Mouse (Mus musculus) intestine, embryonic 16.5 days (tissue): ENCODE data around the gene Dazap1. TPM values are rescaled to one million over a fixed set of nuclear protein-coding genes. Genes with fewer than 3 reads are reported as not detected.

ENCODE experiments used
- ATAC-seq: fragments of 200-750 bp; cut with Nextera tagmentation; 2 replicates; pipeline ENCODE4 v1.8.0; 2017; ENCODE audit warnings: moderate TSS enrichment, moderate library complexity
- H3K27ac ChIP-seq: fragments of 300-500 bp; sonication (generic); 2 replicates; pipeline ENCODE4 v1.5.1; 2014; ENCODE audit warnings: mild to moderate bottlenecking, low read length
- H3K27me3 ChIP-seq: fragments of 300-500 bp; sonication (generic); replicated peaks from 2 replicates; pipeline ENCODE4 v1.6.1; 2014; ENCODE audit warnings: low read length, control low read depth, mixed read lengths; ENCODE audit not compliant: control insufficient read depth, insufficient read depth
- H3K36me3 ChIP-seq: fragments of 300-500 bp; sonication (generic); 2 replicates; pipeline ENCODE4 v1.6.1; 2014; ENCODE audit warnings: low read length, control low read depth; ENCODE audit not compliant: control insufficient read depth, insufficient read depth
- H3K4me1 ChIP-seq: fragments of 300-500 bp; sonication (generic); 2 replicates; pipeline ENCODE4 v1.6.1; 2014; ENCODE audit warnings: low read length, control low read depth, mixed read lengths; ENCODE audit not compliant: control insufficient read depth, insufficient read depth
- H3K4me2 ChIP-seq: fragments of 300-500 bp; sonication (generic); 2 replicates; pipeline ENCODE4 v1.6.1; 2014; ENCODE audit warnings: low read depth, low read length, control low read depth
- H3K4me3 ChIP-seq: fragments of 300-500 bp; sonication (generic); 2 replicates; pipeline ENCODE4 v1.5.1; 2014; ENCODE audit warnings: mild to moderate bottlenecking, low read length
- H3K9ac ChIP-seq: fragments of 300-500 bp; sonication (generic); 2 replicates; pipeline ENCODE4 v1.6.1; 2014; ENCODE audit warnings: low read depth, low read length
- H3K9me3 ChIP-seq: fragments of 300-500 bp; sonication (generic); 2 replicates; pipeline ENCODE4 v1.6.1; 2016; ENCODE audit warnings: low read length, control low read depth; ENCODE audit not compliant: control insufficient read depth
- WGBS: fragments of 180-500 bp; shearing (Covaris S2); extraction: QIAGEN DNeasy Blood & Tissue Kit; methylation state at CpG from one replicate; pipeline ENCODE4 v1.1.7; 2014; 5-methylcytosine and 5-hydroxymethylcytosine counted together
- polyA plus RNA-seq: library from polyadenylated mRNA; unstranded; fragments of >200 nt; fragmentation: Nextera tagmentation; extraction: Ambion mirVana; gene quantifications from 2 replicates; pipeline ENCODE4 v1.2.1, GENCODE M21; 2015

Dazap1 gene
- polyA plus RNA-seq, 1 experiment from 2014 or later, result 36.8 TPM

DNA sequence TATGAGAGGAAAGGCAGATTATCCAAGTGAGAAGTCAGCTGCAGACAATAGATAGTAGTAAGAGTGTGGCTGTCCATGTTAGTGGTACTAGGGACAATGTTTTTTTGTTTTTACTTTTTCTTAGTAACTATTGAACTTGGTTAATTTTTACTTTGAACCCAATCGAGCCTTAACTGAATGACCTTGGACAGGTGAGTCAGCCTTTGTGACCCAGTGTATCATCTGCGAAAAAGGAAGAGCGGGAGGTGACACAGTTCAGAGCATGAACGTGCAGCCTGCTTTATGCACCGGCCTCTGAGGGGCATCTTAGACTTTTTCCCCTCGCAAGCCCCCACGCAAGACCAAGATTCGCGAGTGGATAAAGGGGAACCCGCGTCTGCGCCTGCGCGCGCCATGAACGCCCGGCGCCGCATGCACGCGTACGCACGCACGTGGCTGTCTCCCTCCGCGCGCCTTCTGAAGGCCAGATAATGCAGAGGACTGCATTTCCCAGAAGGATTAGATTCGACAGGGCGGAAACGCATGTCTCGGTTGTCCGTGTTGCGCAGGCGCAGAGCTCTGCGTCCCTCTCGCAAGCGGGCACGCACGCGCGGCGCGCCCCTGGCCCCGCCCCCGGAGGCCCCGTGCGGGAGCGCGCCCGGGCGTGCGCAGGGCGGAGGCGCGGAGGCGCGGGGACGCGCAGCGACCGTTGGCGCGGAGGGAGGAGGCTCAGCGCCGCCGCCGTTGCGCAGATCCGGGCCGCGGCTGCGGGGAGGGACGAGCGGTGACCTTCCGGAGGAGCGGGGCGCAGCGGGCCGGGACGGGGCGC, 3.3 kb downstream of the Dazap1 start:
- Histone ChIP-seq H3K4me3 (peak overlapping the region; percentile 80), H3K27me3 (no peaks in the 10 kb centered on the region), H3K36me3 (no peaks in the 10 kb centered on the region; the same call in 1 of the 2 replicates), H3K4me1 (peaks cover 41% of the 10 kb centered on the region), H3K27ac (peak overlapping the region; percentile 85), H3K9me3 (no peaks in the 10 kb centered on the region), H3K4me2 (peak overlapping the region; percentile 82), H3K9ac (peak overlapping the region; percentile 97)
- WGBS, result under 1% methylated on average over 81 of the region's 81 CpGs
- ATAC-seq, result peak; percentile 58

- peak overlapping the region; percentile 73 for H3K27ac ChIP-seq
- H3K4me2 ChIP-seq, result peak overlapping the region; percentile 82
- H3K4me3 ChIP-seq, result peak overlapping the region; percentile 80
- H3K4me1 ChIP-seq, result peaks cover 40% of the 10 kb centered on the region
- H3K9ac ChIP-seq, result peak overlapping the region; percentile 97
- no peaks in the 10 kb centered on the region for H3K27me3 ChIP-seq
- H3K36me3 ChIP-seq, result no peaks in the 10 kb centered on the region; the same call in 1 of the 2 replicates
- ATAC-seq, result no peak
- under 1% methylated on average over 18 of the region's 18 CpGs for WGBS
- no peaks in the 10 kb centered on the region for H3K9me3 ChIP-seq
Observed at GRCm38 (mm10) chr10:80265149-80265486, 3.8 kb downstream of the Dazap1 start.

- peak overlapping the region; percentile 65 for H3K9ac ChIP-seq
- H3K4me3 ChIP-seq, result no peak overlapping the region
- H3K36me3 ChIP-seq, result peaks cover 5% of the 10 kb centered on the region; the same call in 1 of the 2 replicates
- peak overlapping the region; percentile 34 for H3K4me2 ChIP-seq
- 90% methylated on average over 2 of the region's 2 CpGs for WGBS
- ATAC-seq, result no peak
- peaks cover 55% of the 10 kb centered on the region for H3K4me1 ChIP-seq
- no peaks in the 10 kb centered on the region for H3K9me3 ChIP-seq
- peak overlapping the region; percentile 83 for H3K27ac ChIP-seq
- H3K27me3 ChIP-seq, result no peaks in the 10 kb centered on the region
Observed at GRCm38 (mm10) chr10:80270099-80270498, 8.8 kb downstream of the Dazap1 start.

DNA sequence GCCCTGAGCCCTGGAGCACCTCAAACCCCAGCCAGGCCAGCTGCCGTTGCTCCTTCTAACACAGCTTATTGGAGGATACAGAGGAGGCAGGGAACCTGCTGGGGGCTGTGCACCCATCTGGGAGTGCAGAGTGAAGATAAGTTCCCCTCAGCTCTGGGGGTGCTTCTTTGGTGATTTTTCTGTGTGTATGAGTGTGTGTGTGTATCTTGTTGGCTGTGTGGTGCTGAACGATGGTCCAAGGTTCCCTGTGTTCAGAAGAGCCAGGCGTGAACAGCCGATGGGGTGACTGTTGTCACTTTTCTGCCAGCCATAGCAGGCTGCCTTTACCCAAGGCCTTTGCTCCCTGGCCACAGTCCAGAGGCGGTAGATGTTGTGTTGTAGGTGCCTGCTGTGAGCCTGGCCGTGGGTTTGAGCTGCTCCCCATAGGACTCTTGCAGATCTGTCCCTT, 9.5 kb downstream of the Dazap1 start:
- peak overlapping the region; percentile 34 for H3K4me2 ChIP-seq
- peak overlapping the region; percentile 83 for H3K27ac ChIP-seq
- peak overlapping the region; percentile 65 for H3K9ac ChIP-seq
- H3K4me1 ChIP-seq, result peaks cover 54% of the 10 kb centered on the region
- H3K4me3 ChIP-seq, result 0 out of 2 replicates have a peak overlapping the region, but pooled peaks have one; percentile 8
- 65% methylated on average over 6 of the region's 6 CpGs for WGBS
- no peaks in the 10 kb centered on the region for H3K9me3 ChIP-seq
- peak; percentile 38 for ATAC-seq
- H3K36me3 ChIP-seq, result peaks cover 5% of the 10 kb centered on the region; the same call in 1 of the 2 replicates
- H3K27me3 ChIP-seq, result no peaks in the 10 kb centered on the region

DNA sequence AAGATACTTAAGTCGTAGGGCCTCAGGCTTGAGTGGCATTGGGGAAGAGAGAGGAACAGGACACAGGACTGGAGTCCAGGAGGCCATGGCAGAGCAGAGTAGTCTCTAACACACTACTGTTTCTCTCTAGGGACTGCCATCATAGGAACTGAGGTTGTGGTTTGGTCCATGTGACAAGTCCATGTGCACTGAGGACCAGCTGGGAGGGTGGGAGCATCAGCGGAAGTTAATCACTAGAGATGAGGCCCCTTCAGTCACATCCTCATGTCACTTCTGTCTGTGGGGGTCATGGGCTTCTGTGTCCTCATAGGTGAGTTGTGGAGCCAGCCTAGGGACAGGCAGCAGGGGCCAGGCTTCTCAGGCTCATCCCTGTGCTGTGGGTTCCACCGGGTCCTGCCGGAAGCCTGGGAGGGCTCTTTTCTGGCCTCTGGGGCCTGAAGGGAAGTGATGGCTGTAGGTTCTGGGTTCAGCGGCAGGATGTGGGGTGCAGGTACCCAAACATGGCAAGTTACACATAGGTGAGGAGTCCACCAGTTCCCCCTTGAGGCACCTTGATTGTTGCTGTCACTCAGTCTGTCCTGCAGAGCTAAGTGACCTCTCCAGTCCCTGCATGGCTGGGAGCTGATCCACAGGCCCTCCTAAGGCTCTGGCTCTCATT, 10.0 kb downstream of the Dazap1 start:
- H3K4me3 ChIP-seq, result no peak overlapping the region
- no peaks in the 10 kb centered on the region for H3K27me3 ChIP-seq
- H3K9ac ChIP-seq, result peak overlapping the region; percentile 65; the same call in 1 of the 2 replicates
- 83% methylated on average over 5 of the region's 5 CpGs for WGBS
- H3K27ac ChIP-seq, result peak overlapping the region; percentile 83
- peak overlapping the region; percentile 34 for H3K4me2 ChIP-seq
- peaks cover 9% of the 10 kb centered on the region for H3K36me3 ChIP-seq
- peak; percentile 21 for ATAC-seq
- peaks cover 52% of the 10 kb centered on the region for H3K4me1 ChIP-seq
- H3K9me3 ChIP-seq, result no peaks in the 10 kb centered on the region

- no peaks in the 10 kb centered on the region for H3K27me3 ChIP-seq
- H3K4me3 ChIP-seq, result no peak overlapping the region
- WGBS, result 78% methylated on average over 8 of the region's 8 CpGs
- H3K4me1 ChIP-seq, result peaks cover 45% of the 10 kb centered on the region
- H3K9ac ChIP-seq, result peak overlapping the region; percentile 65
- peaks cover 9% of the 10 kb centered on the region for H3K36me3 ChIP-seq
- H3K27ac ChIP-seq, result peak overlapping the region; percentile 83
- ATAC-seq, result peak; percentile 61
- H3K4me2 ChIP-seq, result 0 out of 2 replicates have a peak overlapping the region, but pooled peaks have one; percentile 23
- no peaks in the 10 kb centered on the region for H3K9me3 ChIP-seq
Observed at GRCm38 (mm10) chr10:80271870-80272585, 10.7 kb downstream of the Dazap1 start.

DNA sequence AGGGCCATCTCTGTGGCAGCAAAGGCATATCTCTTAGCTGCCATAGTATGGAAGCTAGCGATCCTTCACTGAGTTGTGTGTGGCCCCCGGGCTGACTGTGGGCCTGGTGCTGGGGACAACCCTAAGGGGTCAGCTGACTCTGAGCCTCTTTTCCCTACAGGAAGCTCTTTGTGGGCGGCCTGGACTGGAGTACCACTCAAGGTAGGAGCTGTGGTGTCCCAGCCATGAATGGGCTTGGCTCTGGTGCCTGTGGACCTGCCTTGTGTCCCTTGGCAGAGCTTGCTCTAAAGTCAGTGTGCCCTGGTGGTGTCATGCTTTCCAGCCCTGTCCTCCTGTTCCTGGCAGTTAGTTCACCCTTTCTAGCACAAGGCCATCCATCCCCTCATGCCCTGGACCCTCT, 12.6 kb downstream of the Dazap1 start:
- H3K36me3 ChIP-seq, result peaks cover 25% of the 10 kb centered on the region
- H3K4me1 ChIP-seq, result peaks cover 31% of the 10 kb centered on the region
- WGBS, result 88% methylated on average over 3 of the region's 3 CpGs
- H3K4me3 ChIP-seq, result no peak overlapping the region
- no peaks in the 10 kb centered on the region for H3K27me3 ChIP-seq
- H3K9ac ChIP-seq, result no peak overlapping the region
- H3K4me2 ChIP-seq, result no peak overlapping the region
- 0 out of 2 replicates have a peak overlapping the region, but pooled peaks have one; percentile 0 for H3K27ac ChIP-seq
- no peaks in the 10 kb centered on the region for H3K9me3 ChIP-seq
- no peak for ATAC-seq

- peak; percentile 30; the same call in 1 of the 2 replicates for ATAC-seq
Observed at GRCm38 (mm10) chr10:80276238-80276637, 15.0 kb downstream of the Dazap1 start.

DNA sequence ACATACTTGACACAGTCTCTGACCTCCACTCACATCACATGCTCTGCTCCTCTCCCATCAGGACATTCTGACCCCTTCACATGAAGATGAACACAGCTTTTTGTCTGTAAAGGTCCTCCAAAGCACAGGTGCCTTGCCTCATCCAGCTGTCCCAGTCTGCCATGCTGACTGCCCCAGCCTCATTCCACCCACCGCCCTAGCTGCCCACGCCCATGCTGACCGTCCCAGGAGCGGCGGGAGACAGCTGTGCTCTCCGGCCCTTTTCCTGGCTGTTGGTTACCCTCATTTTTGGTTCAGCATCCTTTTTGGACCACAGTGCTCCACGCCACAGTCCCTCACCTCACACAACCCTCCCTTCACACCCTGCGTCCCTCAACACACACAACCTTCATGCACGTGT, 17.1 kb downstream of the Dazap1 start:
- Histone ChIP-seq H3K4me2 (no peak overlapping the region), H3K27me3 (no peaks in the 10 kb centered on the region), H3K36me3 (peaks cover 36% of the 10 kb centered on the region), H3K27ac (no peak overlapping the region), H3K9ac (no peak overlapping the region), H3K4me3 (no peak overlapping the region), H3K9me3 (no peaks in the 10 kb centered on the region), H3K4me1 (peaks cover 14% of the 10 kb centered on the region; the same call in 1 of the 2 replicates)
- ATAC-seq, result no peak
- WGBS, result 90% methylated on average over 9 of the region's 9 CpGs

More at GRCm38 (mm10) chr10:80276238-80276637, 15.0 kb downstream of the Dazap1 start:
- Histone ChIP-seq H3K9ac (no peak overlapping the region), H3K36me3 (peaks cover 34% of the 10 kb centered on the region), H3K4me2 (no peak overlapping the region), H3K27ac (no peak overlapping the region), H3K27me3 (no peaks in the 10 kb centered on the region), H3K9me3 (no peaks in the 10 kb centered on the region), H3K4me1 (peaks cover 17% of the 10 kb centered on the region), H3K4me3 (no peak overlapping the region)
- WGBS, result 66% methylated on average over 5 of the region's 5 CpGs
